Mouse (Mus musculus): ENCODE results near the gene Hcfc2.

DNA sequence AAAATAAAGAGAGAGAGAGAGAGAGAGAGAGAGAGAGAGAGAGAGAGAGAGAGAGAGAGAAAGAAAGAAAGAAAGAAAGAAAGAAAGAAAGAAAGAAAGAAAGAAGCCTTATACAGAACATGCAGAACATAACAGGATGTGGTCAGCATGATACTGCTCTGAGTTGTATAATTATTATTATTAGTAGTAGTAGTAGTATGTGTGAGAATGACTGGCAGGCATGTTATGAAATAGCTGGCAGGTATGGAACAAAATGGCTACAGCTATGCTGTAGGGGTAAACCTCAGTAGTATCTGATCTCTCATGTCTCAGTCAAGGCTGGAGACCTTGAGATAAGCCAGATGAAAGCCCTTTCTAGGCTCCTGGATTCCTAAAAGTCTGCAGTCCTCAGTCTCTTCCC lies 93.2 kb downstream of the Hcfc2 start:
- TF ChIP-seq POLR2A (IDR thresholded peaks at IDR 0.05; ENCODE audit: borderline replicate concordance, low read depth, low read length): no peak
- no peak for TF ChIP-seq CTCF (IDR thresholded peaks at IDR 0.05; ENCODE audit: low read depth, low read length)
